Mouse (Mus musculus) heart, postnatal 0 days (tissue): ENCODE results near the gene Baat. TPM values are rescaled to one million over a fixed set of nuclear protein-coding genes. Genes with fewer than 3 reads are reported as not detected.

Experiments used
- ATAC-seq: fragments of 200-750 bp; cut with Nextera tagmentation; 2 replicates; pipeline ENCODE4 v1.8.0; 2017; ENCODE audit warnings: low read depth, moderate number of reproducible peaks, moderate library complexity; ENCODE audit not compliant: insufficient read depth
- DNase-seq: peaks from one replicate; pipeline ENCODE4 v3.0.0-alpha.2; 2016; ENCODE audit warnings: low spot score
- H3K27ac ChIP-seq: fragments of 300-500 bp; sonication (generic); 2 replicates; pipeline ENCODE4 v1.5.1; 2014; ENCODE audit warnings: low read depth, mild to moderate bottlenecking
- H3K27me3 ChIP-seq: fragments of 300-500 bp; sonication (generic); 2 replicates; pipeline ENCODE4 v1.6.1; 2014; ENCODE audit warnings: low read length, mixed read lengths; ENCODE audit not compliant: control insufficient read depth, insufficient read depth
- H3K36me3 ChIP-seq: fragments of 300-500 bp; sonication (generic); replicated peaks from 2 replicates; pipeline ENCODE4 v1.6.1; 2014; ENCODE audit warnings: low read length, mixed read lengths; ENCODE audit not compliant: control insufficient read depth, insufficient read depth
- H3K4me1 ChIP-seq: fragments of 300-500 bp; sonication (generic); 2 replicates; pipeline ENCODE4 v1.6.1; 2014; ENCODE audit warnings: antibody characterized with exemption; ENCODE audit not compliant: control insufficient read depth, insufficient read depth
- H3K4me2 ChIP-seq: fragments of 300-500 bp; sonication (generic); 2 replicates; pipeline ENCODE4 v1.6.1; 2014; ENCODE audit warnings: low read depth, mild to moderate bottlenecking, low read length, moderate library complexity
- H3K4me3 ChIP-seq: fragments of 300-500 bp; sonication (generic); 2 replicates; pipeline ENCODE4 v1.5.1; 2014; ENCODE audit warnings: low read depth, low read length
- H3K9ac ChIP-seq: fragments of 300-500 bp; sonication (generic); replicated peaks from 2 replicates; pipeline ENCODE4 v1.6.1; 2014; ENCODE audit warnings: low read depth, low read length, mixed read lengths
- H3K9me3 ChIP-seq: fragments of 300-500 bp; sonication (generic); replicated peaks from 2 replicates; pipeline ENCODE4 v1.6.1; 2016; ENCODE audit warnings: low read length; ENCODE audit not compliant: control insufficient read depth
- CTCF ChIP-seq: IDR thresholded peaks from 2 replicates; pipeline ENCODE4 v1.5.1; 2016; ENCODE audit warnings: antibody characterized with exemption, control low read depth, low read depth
- EP300 ChIP-seq: IDR thresholded peaks from 2 replicates; pipeline ENCODE4 v1.6.1; 2016; ENCODE audit warnings: antibody characterized with exemption, low read depth
- WGBS: fragments of 180-500 bp; shearing (Covaris S2); extraction: QIAGEN DNeasy Blood & Tissue Kit; methylation state at CpG from one replicate; pipeline ENCODE4 v1.1.7; 2014; 5-methylcytosine and 5-hydroxymethylcytosine counted together
- polyA plus RNA-seq: library from polyadenylated mRNA; unstranded; fragments of >200 nt; fragmentation: Nextera tagmentation; extraction: Ambion mirVana; gene quantifications from 2 replicates; pipeline ENCODE4 v1.2.1, GENCODE M21; 2015
- total RNA-seq: library from RNA; depleted of rRNA; stranded (reverse); fragments of >200 nt; gene quantifications from 2 replicates; pipeline ENCODE4 v1.2.3, GENCODE M21; 2014; ENCODE audit warnings: low replicate concordance; rRNA removed

The Baat gene
- total RNA-seq (not detected in 2 replicates), polyA plus RNA-seq (not detected in 2 replicates)

DNA sequence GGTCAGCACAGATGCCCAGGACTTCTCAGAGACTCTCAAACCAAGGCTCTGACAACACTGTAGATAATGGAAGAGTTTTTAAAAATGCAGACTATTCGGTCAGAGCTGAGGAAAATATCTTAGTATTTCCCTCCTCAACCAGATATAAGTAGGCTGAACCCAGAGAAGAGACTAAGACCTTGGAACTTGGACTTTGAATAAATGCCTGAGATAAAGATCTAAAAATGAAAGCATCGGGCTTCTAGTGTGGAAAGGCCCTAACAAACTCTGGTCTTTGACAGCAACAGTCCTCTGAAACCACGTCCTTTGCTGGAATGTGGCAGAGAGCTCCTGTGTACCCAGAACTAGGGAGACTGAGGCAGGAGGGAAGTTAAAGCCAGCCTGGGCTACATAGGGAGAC, at the start of gene Baat:
Baat (minus strand) TSS at position 172 of the 400 bp plus-strand sequence.
- ATAC-seq (no peak), DNase-seq (no peak)
- Histone ChIP-seq H3K36me3 (no peaks in the 10 kb centered on the region), H3K27me3 (no peaks in the 10 kb centered on the region), H3K27ac (no peak within 1 kb of the TSS), H3K4me2 (no peak within 1 kb of the TSS), H3K4me3 (no peak within 1 kb of the TSS), H3K4me1 (no peaks in the 10 kb centered on the region), H3K9me3 (no peaks in the 10 kb centered on the region), H3K9ac (no peak within 1 kb of the TSS)
- TF ChIP-seq CTCF (no peak), EP300 (no peak)
- 41% methylated on average over 3 of the region's 3 CpGs for WGBS

DNA sequence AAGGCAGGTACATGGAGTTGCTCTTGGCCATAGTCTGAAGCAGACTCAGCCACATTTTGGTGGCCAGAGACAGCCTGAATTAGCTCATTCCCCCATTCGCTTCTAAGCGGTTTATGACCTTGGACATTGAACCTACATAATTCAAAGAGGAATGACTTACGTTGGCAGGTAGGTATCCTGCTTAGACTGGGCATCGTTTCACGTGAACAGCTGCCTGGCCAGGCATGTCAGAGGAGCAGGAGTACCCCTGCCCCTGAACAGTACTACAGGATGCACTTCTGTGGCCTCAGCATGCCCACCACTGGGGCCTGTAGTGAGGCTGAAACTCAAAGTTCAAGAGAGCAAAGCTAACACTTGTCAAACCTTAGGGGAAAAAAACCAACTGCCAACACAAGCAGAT, 47.0 kb upstream of the Baat start:
- H3K9me3 ChIP-seq = no peaks in the 10 kb centered on the region
- H3K4me2 ChIP-seq = no peak overlapping the region
- no peak overlapping the region for H3K9ac ChIP-seq
- WGBS = 83% methylated on average over 5 of the region's 5 CpGs
- DNase-seq (no peak), ATAC-seq (no peak)
- no peak overlapping the region for H3K27ac ChIP-seq
- no peaks in the 10 kb centered on the region for H3K4me1 ChIP-seq
- no peaks in the 10 kb centered on the region for H3K36me3 ChIP-seq
- H3K27me3 ChIP-seq = no peaks in the 10 kb centered on the region
- TF ChIP-seq CTCF = no peak
- H3K4me3 ChIP-seq = no peak overlapping the region

DNA sequence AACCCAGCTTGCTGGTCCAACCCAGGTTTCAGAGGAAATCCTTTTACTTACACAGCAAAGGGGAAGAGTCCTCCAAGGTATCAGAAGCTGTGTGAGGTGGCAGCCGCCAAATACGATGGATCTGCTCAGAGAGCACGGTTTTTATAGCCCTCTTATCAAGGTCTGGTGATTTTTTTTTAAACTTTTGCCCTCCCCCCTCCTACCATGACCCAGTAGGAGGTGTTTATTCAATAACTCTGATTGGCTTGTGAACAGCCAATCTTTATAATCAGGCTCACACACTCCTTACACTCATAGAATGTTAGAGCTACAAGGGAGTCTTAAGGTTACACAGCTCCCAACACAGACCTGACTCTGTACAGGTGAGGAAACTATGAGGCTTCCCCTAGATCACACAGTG, 43.0 kb upstream of the Baat start, which contains the start of gene Aldob:
Aldob (minus strand) TSS at position 164 of the 400 bp plus-strand sequence.
- no peak for ATAC-seq
- H3K36me3 ChIP-seq = no peaks in the 10 kb centered on the region

DNA sequence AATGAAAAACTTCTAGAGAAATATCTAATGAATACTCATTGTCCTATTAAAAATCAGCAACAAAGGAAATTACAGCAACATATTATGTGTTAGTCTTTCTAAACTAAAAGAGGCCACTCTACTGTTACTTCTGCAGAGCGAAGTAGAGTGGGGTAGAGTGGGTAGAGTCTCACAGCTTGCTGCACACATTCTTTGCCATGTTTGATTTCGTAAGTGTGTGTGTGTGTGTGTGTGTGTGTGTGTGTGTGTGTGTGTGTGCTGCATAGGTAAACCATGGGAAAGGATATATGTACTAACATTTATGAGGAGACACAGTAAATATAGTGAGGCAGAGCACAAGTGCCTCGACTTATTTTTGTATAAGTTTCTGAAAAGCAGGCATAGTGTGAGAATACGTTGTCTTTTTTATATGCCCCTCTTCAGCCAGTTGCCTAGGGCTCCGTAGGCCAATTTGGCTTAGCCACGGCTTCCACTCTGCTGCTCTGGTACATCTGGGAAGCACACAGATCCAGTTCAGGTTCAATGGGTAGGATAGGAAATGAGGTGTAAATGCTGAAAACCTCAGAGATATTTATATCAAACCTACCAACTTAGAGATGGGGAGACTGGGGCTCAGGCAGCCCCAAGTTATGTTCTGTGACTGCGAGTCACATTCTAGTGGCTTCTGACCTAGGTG, 41.3 kb upstream of the Baat start:
- DNase-seq = no peak
- Histone ChIP-seq H3K27ac (no peak overlapping the region), H3K4me3 (no peak overlapping the region), H3K4me1 (no peaks in the 10 kb centered on the region), H3K4me2 (no peak overlapping the region), H3K9me3 (no peaks in the 10 kb centered on the region), H3K27me3 (no peaks in the 10 kb centered on the region), H3K36me3 (no peaks in the 10 kb centered on the region), H3K9ac (no peak overlapping the region)
- ATAC-seq = no peak
- no peak for TF ChIP-seq EP300
- no peak for TF ChIP-seq CTCF
- 78% methylated on average over 7 of the region's 7 CpGs for WGBS

More for the DNA sequence above, 43.0 kb upstream of the Baat start, which contains the start of gene Aldob:
- H3K27me3 ChIP-seq = no peaks in the 10 kb centered on the region
- WGBS = 25% methylated on average over 3 of the region's 3 CpGs
- no peak within 1 kb of the TSS for H3K27ac ChIP-seq
- TF ChIP-seq CTCF (no peak), EP300 (no peak)
- DNase-seq = no peak
- no peak within 1 kb of the TSS for H3K4me2 ChIP-seq
- H3K9ac ChIP-seq = no peak within 1 kb of the TSS
- H3K9me3 ChIP-seq = no peaks in the 10 kb centered on the region
- H3K4me1 ChIP-seq = no peaks in the 10 kb centered on the region
- no peak within 1 kb of the TSS for H3K4me3 ChIP-seq

DNA sequence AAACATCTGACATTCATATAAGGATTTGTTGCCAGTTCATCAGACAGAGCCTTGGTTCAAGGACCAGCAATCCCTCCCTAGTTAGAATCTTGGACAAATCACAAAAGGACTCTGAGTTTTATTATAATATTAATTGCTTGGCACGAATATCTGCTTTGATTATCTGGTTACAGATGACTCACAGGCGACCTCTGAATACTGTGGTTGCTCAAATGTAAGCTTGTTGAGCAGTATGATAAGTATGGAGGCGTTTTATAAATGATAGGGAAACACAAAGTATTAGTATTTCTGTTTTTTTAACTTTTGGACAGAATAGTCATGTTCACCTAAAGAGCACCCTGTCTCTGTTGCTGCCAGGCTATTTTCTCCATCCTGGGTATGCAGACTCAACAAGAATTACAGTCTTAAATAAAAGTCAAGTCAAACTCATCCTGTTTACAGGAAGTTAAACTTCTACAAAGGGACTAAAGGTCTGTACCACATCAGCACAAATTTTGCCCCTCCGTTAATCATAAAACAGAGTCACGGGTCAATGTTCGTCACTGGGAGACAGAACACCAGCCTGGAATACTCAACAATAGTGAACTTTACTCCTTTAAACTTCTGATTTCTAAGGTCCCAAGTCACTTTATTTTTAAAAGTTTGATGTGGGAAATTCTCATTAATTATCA, 40.7 kb upstream of the Baat start:
- ATAC-seq = no peak
- WGBS = 65% methylated on average over 6 of the region's 6 CpGs
- no peak for DNase-seq

More for the DNA sequence above, 40.7 kb upstream of the Baat start:
- Histone ChIP-seq H3K4me2 (no peak overlapping the region), H3K4me1 (no peaks in the 10 kb centered on the region), H3K27ac (no peak overlapping the region), H3K9me3 (no peaks in the 10 kb centered on the region), H3K27me3 (no peaks in the 10 kb centered on the region), H3K4me3 (no peak overlapping the region), H3K9ac (no peak overlapping the region), H3K36me3 (no peaks in the 10 kb centered on the region)
- TF ChIP-seq EP300 (no peak), CTCF (no peak)
